Mouse (Mus musculus) thymus, adult 2 months (tissue): ENCODE results near the gene Arhgap27.

Experiments used
- CTCF ChIP-seq: fragments of 200-500 bp; IDR thresholded peaks from 2 replicates; pipeline ENCODE4 v1.5.1; 2012; ENCODE audit warnings: mild to moderate bottlenecking, control low read depth, low read length, moderate library complexity, borderline replicate concordance; ENCODE audit not compliant: control insufficient read depth, poor library complexity, insufficient read depth; ENCODE audit errors: extremely low read depth
- POLR2A ChIP-seq: fragments of 200-500 bp; IDR thresholded peaks from 2 replicates; pipeline ENCODE4 v1.6.1; 2012; ENCODE audit warnings: mild to moderate bottlenecking, low read length, control low read depth, moderate library complexity; ENCODE audit not compliant: control insufficient read depth, poor library complexity, insufficient read depth; ENCODE audit errors: extremely low read depth

DNA sequence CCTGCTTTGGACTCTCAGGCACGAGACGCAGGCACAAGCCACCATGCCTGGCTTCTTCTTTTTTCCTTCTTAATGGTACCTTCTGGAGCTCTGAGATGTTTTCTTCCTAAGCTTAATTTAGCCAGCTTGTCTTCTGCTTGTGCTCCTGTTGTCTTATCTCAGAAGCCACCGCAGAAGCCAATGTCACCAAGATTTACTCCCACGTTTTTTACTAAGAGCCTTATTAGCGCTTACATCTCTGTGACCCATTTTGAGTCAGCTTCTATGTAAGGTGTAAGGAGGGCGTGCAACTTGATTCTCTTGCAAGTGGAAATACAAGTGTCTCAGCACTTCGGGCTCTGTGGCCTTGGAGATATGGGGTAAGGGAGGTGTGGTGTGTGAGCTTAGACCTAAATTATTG lies 18.0 kb upstream of the Arhgap27 start:
- TF ChIP-seq CTCF (no peak), POLR2A (no peak)
